Mouse (Mus musculus): ENCODE measurements around the gene Txnip. TPM values are rescaled to one million over a fixed set of nuclear protein-coding genes. Genes with fewer than 3 reads are reported as not detected.
A peak's percentile ranks its signal among the peaks of the same experiment; 100 is the strongest.

The Txnip gene
- polyA plus RNA-seq, 1 experiment = 22.7 TPM

- H3K36me3 ChIP-seq (replicated peaks; ENCODE audit: low read length) = peaks cover 5% of the 10 kb centered on the region
- no peak overlapping the region for H3K4me3 ChIP-seq (replicated peaks)
- no peaks in the 10 kb centered on the region for H3K9me3 ChIP-seq
- H3K27me3 ChIP-seq (replicated peaks) = peaks cover 6% of the 10 kb centered on the region
- peaks cover 66% of the 10 kb centered on the region for H3K4me1 ChIP-seq
- no peak for TF ChIP-seq FLI1 (IDR thresholded peaks at IDR 0.05; ENCODE audit: low read length)
- TF ChIP-seq GATA1 (IDR thresholded peaks at IDR 0.05; ENCODE audit: borderline replicate concordance, low read length) = no peak
Measured at GRCm38 (mm10) chr3:96573611-96574511, 16.1 kb downstream of the Txnip start.

- Histone ChIP-seq H3K4me3 (replicated peaks) (no peak overlapping the region), H3K4me1 (peaks cover 71% of the 10 kb centered on the region), H3K9me3 (no peaks in the 10 kb centered on the region), H3K27me3 (replicated peaks) (no peaks in the 10 kb centered on the region), H3K36me3 (replicated peaks; ENCODE audit: low read length) (peaks cover 11% of the 10 kb centered on the region)
- TF ChIP-seq FLI1 (IDR thresholded peaks at IDR 0.05; ENCODE audit: low read length) (no peak), GATA1 (IDR thresholded peaks at IDR 0.05; ENCODE audit: borderline replicate concordance, low read length) (no peak)
Measured at GRCm38 (mm10) chr3:96575272-96575984, 17.7 kb downstream of the Txnip start.

- Histone ChIP-seq H3K4me3 (replicated peaks) (peak overlapping the region; percentile 84), H3K9me3 (no peaks in the 10 kb centered on the region), H3K4me1 (peaks cover 71% of the 10 kb centered on the region)
Measured at GRCm38 (mm10) chr3:96576005-96576658, 18.4 kb downstream of the Txnip start.

GRCm38 (mm10) chr3:96576690-96577541 is 19.2 kb downstream of the Txnip start, which contains the start of gene Gm16253:
TSS of gene Gm16253 (plus strand) at chr3:96576984.
- TF ChIP-seq FLI1 (IDR thresholded peaks at IDR 0.05; ENCODE audit: low read length) = no peak
- no peak for TF ChIP-seq GATA1 (IDR thresholded peaks at IDR 0.05; ENCODE audit: borderline replicate concordance, low read length)
- H3K9me3 ChIP-seq = no peaks in the 10 kb centered on the region
- peaks cover 17% of the 10 kb centered on the region for H3K36me3 ChIP-seq (replicated peaks; ENCODE audit: low read length)
- peak within 1 kb of the TSS; percentile 84 for H3K4me3 ChIP-seq (replicated peaks)
- no peaks in the 10 kb centered on the region for H3K27me3 ChIP-seq (replicated peaks)
- H3K4me1 ChIP-seq = peaks cover 63% of the 10 kb centered on the region

More at GRCm38 (mm10) chr3:96576005-96576658, 18.4 kb downstream of the Txnip start:
- Histone ChIP-seq H3K27me3 (replicated peaks) (no peaks in the 10 kb centered on the region), H3K36me3 (replicated peaks; ENCODE audit: low read length) (peaks cover 11% of the 10 kb centered on the region)
- TF ChIP-seq FLI1 (IDR thresholded peaks at IDR 0.05; ENCODE audit: low read length) (no peak), GATA1 (IDR thresholded peaks at IDR 0.05; ENCODE audit: borderline replicate concordance, low read length) (no peak)

GRCm38 (mm10) chr3:96577566-96577965 is 19.8 kb downstream of the Txnip start:
- H3K36me3 ChIP-seq (replicated peaks; ENCODE audit: low read length) = peaks cover 18% of the 10 kb centered on the region
- H3K27me3 ChIP-seq (replicated peaks) = no peaks in the 10 kb centered on the region
- no peaks in the 10 kb centered on the region for H3K9me3 ChIP-seq
- peak overlapping the region; percentile 84 for H3K4me3 ChIP-seq (replicated peaks)
- H3K4me1 ChIP-seq = peaks cover 58% of the 10 kb centered on the region
- no peak for TF ChIP-seq GATA1 (IDR thresholded peaks at IDR 0.05; ENCODE audit: borderline replicate concordance, low read length)
- no peak for TF ChIP-seq FLI1 (IDR thresholded peaks at IDR 0.05; ENCODE audit: low read length)

- no peak overlapping the region for H3K4me3 ChIP-seq (replicated peaks)
- TF ChIP-seq FLI1 (IDR thresholded peaks at IDR 0.05; ENCODE audit: low read length) (no peak), GATA1 (IDR thresholded peaks at IDR 0.05; ENCODE audit: borderline replicate concordance, low read length) (no peak)
Measured at GRCm38 (mm10) chr3:96578561-96579238, 20.9 kb downstream of the Txnip start.

GRCm38 (mm10) chr3:96579239-96579750 is 21.5 kb downstream of the Txnip start:
- H3K9me3 ChIP-seq = peaks cover 6% of the 10 kb centered on the region; the same call in 1 of the 2 replicates
- H3K36me3 ChIP-seq (replicated peaks; ENCODE audit: low read length) = peaks cover 25% of the 10 kb centered on the region
- no peak for TF ChIP-seq FLI1 (IDR thresholded peaks at IDR 0.05; ENCODE audit: low read length)
- H3K4me3 ChIP-seq (replicated peaks) = peak overlapping the region; percentile 87
- peaks cover 51% of the 10 kb centered on the region for H3K4me1 ChIP-seq
- no peaks in the 10 kb centered on the region for H3K27me3 ChIP-seq (replicated peaks)

More at GRCm38 (mm10) chr3:96578561-96579238, 20.9 kb downstream of the Txnip start:
- H3K9me3 ChIP-seq = 0 out of 2 replicates have a peak, but pooled peaks cover 1% of the 10 kb centered on the region
- H3K27me3 ChIP-seq (replicated peaks) = no peaks in the 10 kb centered on the region
- peaks cover 51% of the 10 kb centered on the region for H3K4me1 ChIP-seq
- peaks cover 19% of the 10 kb centered on the region for H3K36me3 ChIP-seq (replicated peaks; ENCODE audit: low read length)

GRCm38 (mm10) chr3:96579885-96580454 is 22.2 kb downstream of the Txnip start:
- peaks cover 51% of the 10 kb centered on the region for H3K4me1 ChIP-seq
- peak overlapping the region; percentile 87 for H3K4me3 ChIP-seq (replicated peaks)
- H3K27me3 ChIP-seq (replicated peaks) = no peaks in the 10 kb centered on the region
- H3K36me3 ChIP-seq (replicated peaks; ENCODE audit: low read length) = peaks cover 27% of the 10 kb centered on the region
- peaks cover 6% of the 10 kb centered on the region; the same call in 1 of the 2 replicates for H3K9me3 ChIP-seq
- TF ChIP-seq FLI1 (IDR thresholded peaks at IDR 0.05; ENCODE audit: low read length) (no peak), GATA1 (IDR thresholded peaks at IDR 0.05; ENCODE audit: borderline replicate concordance, low read length) (peak; percentile 96)

Measured in megakaryocyte, embryonic 14.5 days (primary cell).